Mouse (Mus musculus) forebrain, postnatal 0 days (tissue): Measurements from ENCODE around the gene Gm10282. TPM values are rescaled to one million over a fixed set of nuclear protein-coding genes. Genes with fewer than 3 reads are reported as not detected.

Experiments
- ATAC-seq: fragments of 200-750 bp; cut with Nextera tagmentation; 2 replicates; pipeline ENCODE4 v1.8.0; 2017; ENCODE audit warnings: mild to moderate bottlenecking, moderate library complexity
- DNase-seq: peaks from one replicate; pipeline ENCODE4 v3.0.0-alpha.2; 2015
- H3K27ac ChIP-seq: fragments of 300-500 bp; sonication (generic); 2 replicates; pipeline ENCODE4 v1.5.1; 2014; ENCODE audit warnings: low read depth, mild to moderate bottlenecking, antibody characterized with exemption, low read length, moderate library complexity, mixed read lengths
- H3K27me3 ChIP-seq: fragments of 300-500 bp; sonication (generic); 2 replicates; pipeline ENCODE4 v1.6.1; 2014; ENCODE audit warnings: mild to moderate bottlenecking, low read length, mixed read lengths; ENCODE audit not compliant: insufficient read depth
- H3K36me3 ChIP-seq: fragments of 300-500 bp; sonication (generic); 2 replicates; pipeline ENCODE4 v1.6.1; 2014; ENCODE audit warnings: mild to moderate bottlenecking, moderate library complexity; ENCODE audit not compliant: insufficient read depth
- H3K4me1 ChIP-seq: fragments of 300-500 bp; sonication (generic); 2 replicates; pipeline ENCODE4 v1.6.1; 2014; ENCODE audit warnings: antibody characterized with exemption; ENCODE audit not compliant: insufficient read depth
- H3K4me2 ChIP-seq: fragments of 300-500 bp; sonication (generic); 2 replicates; pipeline ENCODE4 v1.6.1; 2014; ENCODE audit warnings: low read depth, mild to moderate bottlenecking, moderate library complexity
- H3K4me3 ChIP-seq: fragments of 300-500 bp; sonication (generic); 2 replicates; pipeline ENCODE4 v1.5.1; 2014; ENCODE audit warnings: low read depth, low read length, mixed read lengths
- H3K9ac ChIP-seq: fragments of 300-500 bp; sonication (generic); 2 replicates; pipeline ENCODE4 v1.6.1; 2014; ENCODE audit warnings: mild to moderate bottlenecking
- H3K9me3 ChIP-seq: fragments of 300-500 bp; sonication (generic); 2 replicates; pipeline ENCODE4 v1.6.1; 2016; ENCODE audit warnings: low read length
- CTCF ChIP-seq: sonication (generic); IDR thresholded peaks from 2 replicates; pipeline ENCODE4 v1.5.1; 2016; ENCODE audit warnings: antibody characterized with exemption, control low read depth, low read depth
- WGBS: fragments of 180-500 bp; shearing (Covaris S2); extraction: QIAGEN DNeasy Blood & Tissue Kit; methylation state at CpG from one replicate; pipeline ENCODE4 v1.1.7; 2014; 5-methylcytosine and 5-hydroxymethylcytosine counted together
- polyA plus RNA-seq: library from polyadenylated mRNA; unstranded; fragments of >200 nt; fragmentation: Nextera tagmentation; extraction: Ambion mirVana; gene quantifications from 2 replicates; pipeline ENCODE4 v1.2.1, GENCODE M21; 2015
- total RNA-seq: library from RNA; depleted of rRNA; stranded (reverse); fragments of >200 nt; gene quantifications from 2 replicates; pipeline ENCODE4 v1.2.3, GENCODE M21; 2014

Gene Gm10282
- total and polyA plus RNA-seq, 2 experiments from 2014 or later: 4.7 to 15.4 TPM

- DNase-seq: no peak
Observed at GRCm38 (mm10) chr8:72296561-72296960, 8.5 kb downstream of the Gm10282 start.

GRCm38 (mm10) chr8:72295679-72296078 is 9.4 kb downstream of the Gm10282 start:
- peak overlapping the region; percentile 29; the same call in 1 of the 2 replicates for H3K4me2 ChIP-seq
- peak overlapping the region; percentile 59 for H3K27ac ChIP-seq
- peak; percentile 74 for DNase-seq

More at GRCm38 (mm10) chr8:72296561-72296960, 8.5 kb downstream of the Gm10282 start:
- Histone ChIP-seq H3K4me3 (no peak overlapping the region), H3K4me2 (no peak overlapping the region), H3K27ac (no peak overlapping the region), H3K27me3 (no peaks in the 10 kb centered on the region), H3K36me3 (no peaks in the 10 kb centered on the region), H3K9me3 (no peaks in the 10 kb centered on the region), H3K9ac (no peak overlapping the region), H3K4me1 (no peaks in the 10 kb centered on the region)
- no peak for TF ChIP-seq CTCF
- ATAC-seq: no peak
- WGBS: 92% methylated on average over 8 of the region's 8 CpGs

GRCm38 (mm10) chr8:72295125-72295524 is 9.9 kb downstream of the Gm10282 start:
- ATAC-seq: peak; percentile 14; the same call in 1 of the 2 replicates
- 71% methylated on average over 3 of the region's 3 CpGs for WGBS
- no peak for DNase-seq
- Histone ChIP-seq H3K4me1 (no peaks in the 10 kb centered on the region), H3K27ac (peak overlapping the region; percentile 59), H3K27me3 (no peaks in the 10 kb centered on the region), H3K9ac (no peak overlapping the region), H3K4me3 (no peak overlapping the region), H3K9me3 (no peaks in the 10 kb centered on the region), H3K36me3 (no peaks in the 10 kb centered on the region), H3K4me2 (no peak overlapping the region)
- TF ChIP-seq CTCF: no peak

More at GRCm38 (mm10) chr8:72295679-72296078, 9.4 kb downstream of the Gm10282 start:
- H3K4me1 ChIP-seq: no peaks in the 10 kb centered on the region
- ATAC-seq: peak; percentile 96
- no peak for TF ChIP-seq CTCF
- 38% methylated on average over 8 of the region's 8 CpGs for WGBS
- no peaks in the 10 kb centered on the region for H3K9me3 ChIP-seq
- no peaks in the 10 kb centered on the region for H3K27me3 ChIP-seq
- H3K36me3 ChIP-seq: no peaks in the 10 kb centered on the region
- H3K9ac ChIP-seq: 0 out of 2 replicates have a peak overlapping the region, but pooled peaks have one; percentile 22
- H3K4me3 ChIP-seq: no peak overlapping the region

DNA sequence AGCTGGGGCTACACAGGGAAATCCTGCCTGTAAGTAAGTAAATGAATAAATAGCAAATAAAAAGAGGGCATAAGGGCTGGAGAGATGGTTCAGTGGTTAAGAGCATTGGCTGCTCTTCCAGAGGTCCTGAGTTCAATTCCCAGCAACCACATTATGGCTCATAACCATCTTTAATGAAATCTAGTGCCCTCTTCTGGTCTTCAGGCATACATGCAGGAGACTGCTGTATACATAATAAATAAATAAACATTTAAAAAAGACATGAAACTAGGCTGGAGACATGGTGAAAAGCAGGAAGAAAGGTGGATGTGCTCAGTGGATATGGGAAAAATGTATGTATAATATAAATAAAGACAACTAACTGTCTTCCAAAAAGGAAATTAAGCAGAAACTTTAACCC is 11.8 kb downstream of the Gm10282 start:
- Histone ChIP-seq H3K4me2 (no peak overlapping the region), H3K36me3 (no peaks in the 10 kb centered on the region), H3K4me1 (no peaks in the 10 kb centered on the region), H3K9me3 (no peaks in the 10 kb centered on the region), H3K27me3 (no peaks in the 10 kb centered on the region), H3K4me3 (no peak overlapping the region), H3K9ac (no peak overlapping the region), H3K27ac (no peak overlapping the region)
- ATAC-seq: no peak
- no peak for TF ChIP-seq CTCF
- DNase-seq: no peak

- H3K27ac ChIP-seq: no peak overlapping the region
- no peak overlapping the region for H3K9ac ChIP-seq
- no peaks in the 10 kb centered on the region for H3K9me3 ChIP-seq
- no peaks in the 10 kb centered on the region for H3K36me3 ChIP-seq
- H3K4me3 ChIP-seq: no peak overlapping the region
- DNase-seq: no peak
- H3K27me3 ChIP-seq: no peaks in the 10 kb centered on the region
- no peaks in the 10 kb centered on the region for H3K4me1 ChIP-seq
- WGBS: 75% methylated on average over 2 of the region's 2 CpGs
- TF ChIP-seq CTCF: no peak
- H3K4me2 ChIP-seq: no peak overlapping the region
- ATAC-seq: no peak
Observed at GRCm38 (mm10) chr8:72291104-72291503, 14.0 kb downstream of the Gm10282 start.

GRCm38 (mm10) chr8:72289051-72289450 is 16.0 kb downstream of the Gm10282 start:
- H3K4me3 ChIP-seq: no peak overlapping the region
- ATAC-seq: no peak
- no peak for TF ChIP-seq CTCF
- no peaks in the 10 kb centered on the region for H3K27me3 ChIP-seq
- no peak overlapping the region for H3K4me2 ChIP-seq
- H3K4me1 ChIP-seq: no peaks in the 10 kb centered on the region
- no peak overlapping the region for H3K27ac ChIP-seq
- no peaks in the 10 kb centered on the region for H3K9me3 ChIP-seq
- no peak for DNase-seq
- no peaks in the 10 kb centered on the region for H3K36me3 ChIP-seq
- H3K9ac ChIP-seq: no peak overlapping the region

- WGBS: 72% methylated on average over 4 of the region's 4 CpGs
- TF ChIP-seq CTCF: no peak
- ATAC-seq (no peak), DNase-seq (no peak)
- Histone ChIP-seq H3K36me3 (no peaks in the 10 kb centered on the region), H3K4me2 (no peak overlapping the region), H3K4me3 (no peak overlapping the region), H3K4me1 (no peaks in the 10 kb centered on the region), H3K9me3 (no peaks in the 10 kb centered on the region), H3K27me3 (no peaks in the 10 kb centered on the region), H3K27ac (no peak overlapping the region), H3K9ac (no peak overlapping the region)
Observed at GRCm38 (mm10) chr8:72285285-72285684, 19.8 kb downstream of the Gm10282 start.
